Mouse (Mus musculus) ovary, postnatal 36 days (tissue): Measurements from ENCODE around the gene Abi3.
"Not testable (repeated sequence)": the region's sequence is repeated elsewhere in the genome, so short reads cannot be mapped to it uniquely, and the experiment has no call there.

Experiments
- DNase-seq: peaks from one replicate; pipeline ENCODE4 v3.0.0; 2022; ENCODE audit warnings: low spot score, mixed read lengths

Abi3 gene

GRCm38 (mm10) chr11:95842074-95842681, at the start of gene Abi3:
Gene Abi3 (minus strand): TSS chr11:95842476.
- DNase-seq: no peak

- DNase-seq: no peak
Observed at GRCm38 (mm10) chr11:95890462-95891051, 48.3 kb upstream of the Abi3 start.

DNA sequence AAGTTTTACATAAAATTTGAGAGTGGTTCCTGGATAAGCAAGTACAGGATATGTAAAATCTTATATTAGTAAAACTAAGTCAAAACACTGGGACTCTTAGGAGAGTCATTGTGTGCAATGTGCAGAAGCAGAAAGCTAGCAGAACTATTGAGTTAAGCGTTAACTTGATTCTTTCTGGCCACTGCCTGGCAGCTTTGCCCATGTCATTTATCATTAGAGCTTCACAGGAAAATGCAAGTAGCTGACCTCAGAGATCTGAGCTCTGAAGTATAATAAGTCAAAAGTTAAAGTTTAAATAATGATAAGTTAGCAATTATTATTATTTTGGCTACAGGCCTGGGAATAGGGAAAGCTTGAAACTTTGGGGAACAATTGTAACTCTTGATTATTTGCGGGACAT, 37.6 kb upstream of the Abi3 start:
- not testable (repeated sequence) for DNase-seq

DNA sequence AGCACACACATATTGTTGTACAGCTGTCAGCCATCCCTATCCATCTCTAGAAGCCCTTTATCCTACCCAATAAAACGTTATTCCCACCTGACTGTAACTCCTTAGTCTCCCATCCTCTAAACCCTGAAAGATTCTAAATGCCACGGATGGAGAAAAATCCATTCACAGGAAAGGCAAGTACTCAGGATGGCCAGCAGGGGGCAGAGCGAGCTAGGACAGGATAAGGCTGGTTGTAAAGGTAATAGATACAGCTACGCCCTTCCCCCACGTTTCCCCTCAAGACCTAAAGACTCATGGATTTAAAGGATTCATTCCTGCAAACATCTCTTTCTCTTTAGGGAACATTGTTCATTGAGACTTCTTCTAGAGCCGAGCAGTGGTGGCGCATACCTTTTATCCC, 34.0 kb upstream of the Abi3 start:
- DNase-seq: peak; percentile 52

DNA sequence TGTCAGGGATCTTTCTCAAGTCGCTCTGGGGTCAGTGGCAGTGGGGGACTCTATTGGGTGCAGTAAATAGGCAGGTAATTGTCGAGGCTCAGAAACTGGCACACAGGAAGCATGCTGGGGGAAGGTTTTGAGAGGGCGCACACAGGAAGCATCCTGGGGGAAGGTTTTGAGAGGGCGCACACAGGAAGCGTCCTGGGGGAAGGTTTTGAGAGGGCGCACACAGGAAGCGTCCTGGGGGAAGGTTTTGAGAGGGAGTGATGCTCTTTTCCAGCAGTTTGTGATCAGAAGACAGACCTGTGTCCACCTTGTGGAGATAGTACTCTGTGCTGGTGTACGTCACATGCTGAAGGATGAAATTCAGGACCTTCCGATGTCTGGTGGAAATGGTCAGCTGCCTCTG, 33.5 kb upstream of the Abi3 start:
- DNase-seq: no peak

DNA sequence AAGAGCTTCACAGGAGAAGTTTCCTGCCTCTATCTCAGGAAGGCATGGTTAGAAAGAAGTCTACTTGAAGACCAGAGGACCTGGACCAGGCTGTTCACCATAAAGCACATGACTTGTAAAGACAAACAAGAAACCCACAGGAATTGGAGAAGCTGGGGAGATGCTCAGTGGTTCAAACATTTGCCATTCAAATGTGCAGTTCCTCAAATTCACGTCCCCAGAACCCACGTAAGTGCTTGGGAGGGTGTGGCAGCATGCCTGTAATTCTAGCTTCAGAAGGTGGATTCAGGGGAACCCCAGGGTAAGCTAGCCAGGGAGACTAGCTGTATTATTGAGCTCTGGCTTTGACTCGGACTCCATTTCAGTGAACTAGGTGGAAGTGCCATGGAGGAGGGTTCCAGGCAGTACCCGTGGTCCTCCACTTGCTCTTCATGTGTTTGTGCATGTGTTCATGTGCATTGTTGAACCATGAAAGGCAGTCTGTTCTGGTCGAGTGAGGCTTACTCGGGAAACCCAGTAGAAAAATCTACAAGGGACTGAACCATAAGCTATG, 27.7 kb upstream of the Abi3 start:
- DNase-seq: no peak

GRCm38 (mm10) chr11:95869442-95869841, 27.2 kb upstream of the Abi3 start:
- no peak for DNase-seq

DNA sequence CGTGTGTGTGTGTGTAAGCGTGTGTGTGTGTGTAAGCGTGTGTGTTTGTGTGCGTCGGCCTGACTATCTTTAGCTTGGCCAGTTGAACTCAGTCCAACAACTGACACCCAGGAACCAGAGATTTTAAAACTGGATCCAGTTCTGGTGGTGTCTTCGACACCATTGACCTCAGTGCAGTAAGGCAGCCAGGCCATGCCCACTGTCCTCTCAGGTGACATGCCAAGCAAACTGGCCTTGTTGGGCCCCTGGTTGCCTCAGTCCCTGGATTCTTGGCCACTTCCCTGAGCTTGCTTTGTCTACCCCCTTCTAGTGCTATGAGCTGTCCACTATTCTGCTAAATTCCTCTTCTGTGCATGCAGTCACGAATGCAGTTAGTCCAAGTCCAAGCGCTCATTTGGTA, 19.1 kb upstream of the Abi3 start:
- no peak for DNase-seq

- no peak for DNase-seq
Observed at GRCm38 (mm10) chr11:95860071-95860490, 17.8 kb upstream of the Abi3 start.

- DNase-seq: peak; percentile 74
Observed at GRCm38 (mm10) chr11:95859468-95859855, 17.2 kb upstream of the Abi3 start.

- peak; percentile 93 for DNase-seq
Observed at GRCm38 (mm10) chr11:95858528-95859467, 16.5 kb upstream of the Abi3 start.

- no peak for DNase-seq
Observed at GRCm38 (mm10) chr11:95857716-95858527, 15.6 kb upstream of the Abi3 start.

DNA sequence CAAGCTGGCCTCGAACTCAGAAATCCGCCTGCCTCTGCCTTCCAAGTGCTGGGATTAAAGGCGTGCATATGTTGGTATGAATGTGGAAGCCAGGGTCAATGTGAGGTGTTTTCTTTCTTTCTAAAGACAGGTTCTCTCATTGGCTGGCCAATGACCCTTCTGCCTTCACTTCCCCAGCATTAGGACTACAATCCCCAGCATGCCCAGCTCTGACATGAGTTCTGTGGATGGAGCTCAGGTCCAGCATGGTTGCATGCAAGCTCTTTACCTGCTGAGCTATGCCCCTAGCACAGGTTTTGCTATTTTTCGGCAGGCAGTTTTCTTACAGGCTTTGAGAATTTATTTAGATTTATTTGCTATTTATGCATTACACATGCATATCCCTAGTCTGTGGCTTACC, 15.0 kb upstream of the Abi3 start:
- DNase-seq: no peak

DNA sequence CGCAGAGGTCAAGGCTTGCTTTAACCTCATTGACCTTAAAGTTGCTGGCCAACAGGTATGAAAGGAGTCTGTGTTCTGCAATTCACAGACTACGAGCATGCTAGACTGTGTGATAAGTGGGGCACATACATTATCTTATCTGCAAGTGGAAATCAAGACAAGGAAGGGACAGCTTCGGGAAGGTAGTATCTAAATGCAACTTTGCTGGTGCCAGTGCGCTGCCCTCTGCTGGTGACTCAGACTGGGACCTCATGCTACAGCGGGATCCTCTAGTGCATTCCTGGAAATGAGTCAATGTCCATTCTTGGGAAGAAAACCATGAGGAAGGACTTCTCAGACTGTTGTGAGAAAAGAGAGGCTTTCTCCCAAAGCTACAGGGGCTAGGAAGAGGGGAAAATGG, 11.4 kb upstream of the Abi3 start:
- DNase-seq: peak; percentile 57

DNA sequence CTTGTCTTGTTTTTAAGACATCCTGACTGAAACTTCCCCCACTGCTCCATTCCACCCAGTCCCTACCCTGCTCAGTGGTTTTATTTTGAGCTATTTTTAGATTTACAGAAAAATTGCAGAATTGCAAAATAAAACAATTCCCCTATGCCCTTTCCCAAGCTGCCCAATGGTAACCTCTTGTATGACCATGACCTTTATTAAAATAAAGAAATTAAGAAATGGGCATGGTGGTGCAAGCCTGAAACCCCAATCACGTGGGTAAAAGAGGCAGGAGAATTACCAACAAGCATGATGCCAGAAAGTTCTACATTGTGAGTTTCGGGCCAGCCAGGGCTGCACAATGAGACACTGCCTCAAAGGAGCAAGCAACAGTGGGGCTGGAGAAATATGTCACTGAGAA, 8.6 kb upstream of the Abi3 start:
- no peak for DNase-seq

DNA sequence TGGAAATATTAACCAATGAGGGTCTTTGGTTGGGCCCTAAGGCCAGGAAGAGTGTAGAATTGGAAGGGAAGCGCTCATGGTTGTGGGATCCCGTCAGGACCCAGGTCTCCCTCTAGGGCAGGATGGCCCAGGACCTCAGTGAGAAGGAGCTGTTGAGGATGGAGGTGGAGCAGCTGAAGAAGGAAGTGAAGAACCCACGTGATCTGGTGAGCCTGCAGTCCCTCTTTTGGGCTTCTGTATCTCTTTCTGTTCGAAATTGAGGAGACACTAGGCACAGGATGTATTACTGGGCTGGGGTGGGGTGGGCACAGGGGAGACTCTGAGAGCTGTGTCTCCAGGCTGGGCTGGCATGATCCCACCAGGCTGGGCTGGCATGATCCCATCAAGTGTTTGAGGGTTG, 2.7 kb upstream of the Abi3 start:
- no peak for DNase-seq

GRCm38 (mm10) chr11:95843421-95843950, 1.2 kb upstream of the Abi3 start:
- DNase-seq: no peak

DNA sequence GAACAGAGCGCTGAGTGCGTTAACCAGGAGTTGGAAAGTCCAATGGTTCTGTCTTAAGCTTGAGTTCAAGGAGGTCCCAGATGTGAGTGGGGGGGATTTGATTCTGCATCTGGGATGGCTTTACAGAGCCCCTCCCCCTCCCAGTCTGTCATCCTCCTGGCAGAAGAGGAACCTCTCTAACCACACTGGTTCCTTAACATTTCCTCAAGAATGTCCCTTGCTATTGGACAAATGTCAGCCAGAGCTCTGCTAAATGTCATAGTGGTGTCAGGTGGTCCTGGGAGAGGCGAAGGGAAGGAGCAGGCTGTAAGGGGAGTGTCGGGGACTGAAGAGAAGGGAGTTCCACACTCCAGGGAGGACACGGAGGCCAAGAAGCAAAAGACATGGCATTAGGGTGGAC, 677 bp upstream of the Abi3 start:
- no peak for DNase-seq

DNA sequence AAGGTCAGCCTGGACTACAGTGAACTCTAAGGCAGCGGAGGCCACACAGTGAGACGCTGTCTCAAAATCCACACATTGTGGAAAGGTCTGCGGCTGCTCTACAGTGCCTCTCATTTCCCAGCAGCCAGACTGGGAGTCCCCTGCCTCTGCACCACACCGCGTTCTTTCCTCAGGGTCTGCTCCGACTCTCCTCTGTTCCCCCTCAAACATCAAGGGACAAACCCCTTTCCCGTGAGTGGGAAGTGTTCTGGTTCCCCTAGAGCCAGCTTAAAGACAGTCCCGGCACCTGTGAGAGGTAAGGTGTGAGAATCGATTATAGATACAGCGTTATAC, 812 bp downstream of the Abi3 start:
- no peak for DNase-seq

GRCm38 (mm10) chr11:95840694-95841497, 1.4 kb downstream of the Abi3 start:
- no peak for DNase-seq
